ENCODE assay signal across 13 mouse cellular contexts in the genomic region with DNA sequence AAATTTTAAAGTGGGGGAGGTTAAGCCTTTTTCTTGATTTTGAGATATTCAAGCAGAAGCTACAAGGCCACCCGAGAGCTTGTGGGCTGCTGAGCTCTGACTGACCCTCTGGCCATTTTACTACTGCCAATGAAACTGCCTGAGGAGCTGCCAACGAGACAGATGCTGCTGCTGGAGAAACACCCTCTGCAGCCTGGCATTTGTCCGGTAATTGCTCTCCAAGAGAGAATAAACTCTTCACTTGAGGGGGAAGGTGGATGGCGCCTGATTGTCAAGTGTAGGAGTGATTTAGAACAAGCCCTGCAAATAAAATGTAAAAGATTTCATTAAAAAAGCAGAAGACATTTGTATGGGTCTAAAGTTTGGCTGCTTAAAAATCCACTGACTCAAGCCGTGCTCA.
A peak's percentile ranks its signal among the peaks of the same experiment; 100 is the strongest.
DNase-seq lines count a peak whose midpoint lies in the region; ATAC-seq lines count a peak whose summit lies in the region.
"Had no signal": no experiment of that assay in that cellular context is flagged by ENCODE, and none has a peak within 500 bp of the region (broad histone marks: within the 10 kb centered on the region; RNA-seq: fewer than 3 reads in every experiment).

No protein-coding gene starts in this region.

- WGBS in forebrain, embryonic 15.5 days, result 43% methylated on average over 5 of the region's 5 CpGs
- WGBS in forebrain, embryonic 13.5 days, result 62% methylated on average over 5 of the region's 5 CpGs

- H3K4me3 ChIP-seq in forebrain, embryonic 15.5 days, result no peak overlapping the region
- no peak overlapping the region for H3K4me3 ChIP-seq in forebrain, embryonic 13.5 days
- H3K4me3 ChIP-seq: heart, embryonic 13.5 days; liver, embryonic 13.5 days had no signal

- H3K4me1 ChIP-seq in forebrain, embryonic 15.5 days, result peaks cover 39% of the 10 kb centered on the region
- peaks cover 22% of the 10 kb centered on the region for H3K4me1 ChIP-seq in forebrain, embryonic 13.5 days
- H3K4me1 ChIP-seq: heart, embryonic 13.5 days; liver, embryonic 13.5 days had no signal

- peak overlapping the region; percentile 46; the same call in 1 of the 2 replicates for H3K27ac ChIP-seq in forebrain, embryonic 15.5 days (replicated peaks)
- H3K27ac ChIP-seq in forebrain, embryonic 13.5 days, result no peak overlapping the region
- H3K27ac ChIP-seq: heart, embryonic 13.5 days; liver, embryonic 13.5 days had no signal

- no peaks in the 10 kb centered on the region for H3K27me3 ChIP-seq in forebrain, embryonic 15.5 days
- no peaks in the 10 kb centered on the region for H3K27me3 ChIP-seq in forebrain, embryonic 13.5 days
- H3K27me3 ChIP-seq: heart, embryonic 13.5 days; liver, embryonic 13.5 days had no signal

- ATAC-seq in forebrain, embryonic 15.5 days (replicated peaks), result no peak
- ATAC-seq in forebrain, embryonic 13.5 days, result no peak
- ATAC-seq: inflammation-experienced regulatory T-cells, adult 6 months had no signal

- H3K4me2 ChIP-seq in forebrain, embryonic 15.5 days (replicated peaks), result no peak overlapping the region
- H3K4me2 ChIP-seq in forebrain, embryonic 13.5 days, result no peak overlapping the region
- H3K4me2 ChIP-seq: heart, embryonic 13.5 days; liver, embryonic 13.5 days had no signal

- H3K36me3 ChIP-seq in forebrain, embryonic 15.5 days, result no peaks in the 10 kb centered on the region
- H3K36me3 ChIP-seq in forebrain, embryonic 13.5 days (ENCODE audit: poor library complexity, severe bottlenecking), result no peaks in the 10 kb centered on the region
- H3K36me3 ChIP-seq: G1E; heart, embryonic 13.5 days; liver, embryonic 13.5 days had no signal

- peak; percentile 78 for DNase-seq in right cerebral cortex, adult 18-20 months
- no peak for DNase-seq in right cerebral cortex, postnatal 4 days
- DNase-seq in layer of hippocampus, postnatal 36 days, result peak; percentile 51 to 57
- DNase-seq in thymus, postnatal 36 days, result no peak
- DNase-seq in spleen, adult 18-20 months, result no peak
- DNase-seq in adrenal gland, postnatal 10 days, result no peak
- DNase-seq: kidney, postnatal 25 days; liver, embryonic 13.5 days had no signal

- H3K9me3 ChIP-seq in forebrain, embryonic 15.5 days, result no peaks in the 10 kb centered on the region
- H3K9me3 ChIP-seq in forebrain, embryonic 13.5 days (replicated peaks), result no peaks in the 10 kb centered on the region
- H3K9me3 ChIP-seq: heart, embryonic 13.5 days; liver, embryonic 13.5 days had no signal

- H3K9ac ChIP-seq in forebrain, embryonic 15.5 days (replicated peaks), result no peak overlapping the region
- H3K9ac ChIP-seq in forebrain, embryonic 13.5 days, result no peak overlapping the region
- H3K9ac ChIP-seq: heart, embryonic 13.5 days; liver, embryonic 13.5 days had no signal

Comparison
In these comparisons a context has a peak if more than half of its experiments do, and no peak if none do; other contexts are left out.
1. DNase-seq: peak in right cerebral cortex, adult 18-20 months (single experiment) and layer of hippocampus, postnatal 36 days (2 of 2); none in right cerebral cortex, postnatal 4 days (single experiment), thymus, postnatal 36 days (0 of 2), spleen, adult 18-20 months (0 of 2) and adrenal gland, postnatal 10 days (single experiment).